Mouse (Mus musculus): ENCODE data around the gene Lpp.
"Not testable (repeated sequence)": the region's sequence is repeated elsewhere in the genome, so short reads cannot be mapped to it uniquely, and the experiment has no call there.

Gene Lpp

DNA sequence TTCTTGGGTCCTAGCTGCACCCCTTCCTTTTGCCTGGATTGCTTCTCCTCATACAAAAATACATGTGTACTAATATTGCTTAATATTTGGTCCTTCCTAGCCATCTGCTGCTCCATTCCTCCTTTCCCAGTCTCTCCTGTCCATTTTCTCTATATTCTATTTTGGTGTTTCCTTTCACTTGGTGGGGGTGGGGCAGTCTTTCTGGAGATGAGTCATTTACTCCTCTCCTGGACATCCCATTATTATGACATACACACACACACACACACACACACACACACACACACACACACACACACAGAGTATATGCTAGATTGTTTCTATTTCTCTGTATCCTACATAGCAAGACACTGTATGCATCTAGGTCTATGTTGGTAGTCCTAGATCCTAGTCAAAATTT, 623.7 kb downstream of the Lpp start:
- DNase-seq = no peak

DNA sequence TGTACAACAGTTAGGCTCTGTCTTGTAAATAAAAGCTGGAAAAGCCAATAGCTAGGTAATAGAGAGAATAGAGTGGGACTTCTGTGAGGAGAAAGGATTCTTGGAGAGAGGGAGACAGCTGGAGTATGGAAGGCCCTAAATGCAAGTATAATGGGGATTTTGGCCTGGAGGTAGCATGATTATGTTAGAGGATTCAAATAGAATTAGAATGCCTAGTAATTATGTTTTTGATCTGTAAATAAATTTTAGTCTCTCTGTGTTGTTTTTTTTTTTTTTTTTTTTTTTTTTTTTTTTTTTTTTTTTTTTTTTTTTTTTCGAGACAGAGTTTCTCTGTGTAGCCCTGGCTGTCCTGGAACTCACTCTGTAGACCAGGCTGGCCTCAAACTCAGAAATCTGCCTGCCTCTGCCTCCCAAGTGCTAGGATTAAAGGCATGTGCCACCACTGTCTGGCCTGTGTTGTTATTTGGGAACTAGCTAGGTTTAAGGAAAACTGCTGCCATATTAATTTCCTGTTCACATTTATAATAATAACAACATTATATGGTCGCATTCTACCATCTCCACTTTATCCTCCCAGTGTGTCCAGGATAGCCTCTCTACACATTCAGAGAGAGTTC, 628.5 kb downstream of the Lpp start:
- not testable (repeated sequence) for DNase-seq

DNA sequence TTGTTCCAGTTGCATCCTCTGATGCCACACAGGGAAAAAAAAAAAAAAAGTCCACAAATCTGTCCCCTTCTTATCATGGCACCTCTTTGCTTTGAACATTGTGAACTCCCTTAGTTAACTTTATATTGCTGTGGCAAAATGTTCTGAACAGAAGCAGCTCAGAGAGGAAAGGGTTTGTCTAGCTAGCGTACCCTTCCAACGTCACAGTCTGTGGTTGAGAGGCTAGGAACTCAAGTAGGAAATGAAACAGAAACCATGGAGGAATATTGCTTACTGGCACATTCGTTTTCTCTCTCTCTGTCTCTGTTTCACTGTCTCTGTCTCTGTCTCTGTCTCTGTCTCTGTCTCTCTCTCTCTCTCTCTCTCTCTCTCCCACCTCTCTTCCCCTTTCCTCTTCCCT, 631.3 kb downstream of the Lpp start:
- no peak for DNase-seq

DNA sequence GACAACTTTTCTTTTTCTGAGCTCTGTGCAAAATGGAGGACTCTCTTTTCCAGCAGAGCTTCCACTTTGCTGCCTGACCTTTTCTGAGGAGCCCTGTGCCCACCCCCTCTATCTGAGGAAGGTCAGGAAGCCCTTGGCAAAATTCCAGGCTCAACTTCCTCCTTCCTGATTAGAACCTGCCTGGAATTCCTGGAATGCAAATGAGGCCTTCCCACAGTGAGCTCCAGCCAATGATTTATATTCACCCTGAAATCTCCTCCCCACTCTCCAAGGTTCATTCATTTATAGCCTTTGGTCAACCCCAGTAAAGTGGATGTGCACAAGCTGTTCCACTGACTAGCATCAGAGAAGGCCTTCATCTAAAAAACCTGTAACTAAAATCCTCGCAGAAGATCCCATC, 632.9 kb downstream of the Lpp start:
- no peak for DNase-seq

DNA sequence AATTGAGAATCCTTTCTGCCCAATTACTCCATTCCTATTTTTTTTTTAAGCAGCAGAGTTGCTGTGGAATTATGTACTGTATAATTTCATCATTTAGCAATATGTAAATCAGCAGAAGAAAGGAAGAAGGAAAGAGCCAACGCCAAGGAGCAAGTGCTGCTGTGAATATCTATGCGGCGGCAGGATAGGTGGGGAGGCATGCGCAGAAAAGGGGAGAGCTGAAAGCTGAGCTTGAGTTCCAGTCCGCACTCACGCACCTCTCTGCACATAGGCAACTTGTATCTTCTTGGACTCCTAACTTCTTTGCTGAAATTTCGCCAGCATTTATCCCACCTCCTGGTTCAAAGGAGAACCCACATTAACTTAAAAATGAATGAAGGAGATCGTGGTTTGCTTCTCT, 636.2 kb downstream of the Lpp start:
- no peak for DNase-seq

DNA sequence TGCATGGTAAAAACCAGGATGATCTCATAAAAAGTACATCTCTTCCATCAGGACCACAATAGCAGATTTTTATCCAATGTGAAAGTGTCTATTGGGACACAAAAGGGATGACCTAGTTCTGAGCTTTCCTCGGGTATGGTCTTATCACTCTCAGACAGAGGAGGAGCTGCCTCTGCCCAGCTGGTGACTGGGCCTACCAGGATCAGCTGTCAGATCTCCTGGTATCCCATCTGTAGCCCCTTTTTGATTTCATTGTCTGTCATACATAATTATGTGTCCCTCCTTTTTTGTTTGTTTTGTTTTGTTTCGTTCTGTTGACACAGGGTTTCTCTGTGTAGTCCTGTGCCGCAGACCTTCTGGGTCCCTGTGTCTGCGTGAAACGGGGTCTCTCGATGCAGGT, 644.1 kb downstream of the Lpp start:
- no peak for DNase-seq

DNA sequence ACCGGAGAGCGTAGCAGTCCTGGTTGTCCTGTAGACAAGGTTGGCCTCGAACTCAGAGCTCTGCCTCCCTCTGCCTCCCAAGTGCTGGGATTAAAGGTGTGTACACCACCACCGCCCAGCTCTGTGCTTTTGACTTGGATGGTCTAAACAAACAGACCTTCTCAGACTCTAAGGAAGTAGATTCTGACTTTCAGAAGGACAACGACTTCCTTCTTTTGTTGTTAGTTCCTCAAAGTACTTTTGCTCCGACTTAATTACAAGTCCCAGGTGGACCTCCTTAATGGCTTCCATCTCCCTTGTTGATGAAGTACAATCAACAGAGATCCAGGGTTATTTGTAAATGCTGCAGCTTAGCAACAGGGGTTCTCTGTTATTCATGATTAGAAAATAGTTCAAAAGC, 645.2 kb downstream of the Lpp start:
- no peak for DNase-seq

DNA sequence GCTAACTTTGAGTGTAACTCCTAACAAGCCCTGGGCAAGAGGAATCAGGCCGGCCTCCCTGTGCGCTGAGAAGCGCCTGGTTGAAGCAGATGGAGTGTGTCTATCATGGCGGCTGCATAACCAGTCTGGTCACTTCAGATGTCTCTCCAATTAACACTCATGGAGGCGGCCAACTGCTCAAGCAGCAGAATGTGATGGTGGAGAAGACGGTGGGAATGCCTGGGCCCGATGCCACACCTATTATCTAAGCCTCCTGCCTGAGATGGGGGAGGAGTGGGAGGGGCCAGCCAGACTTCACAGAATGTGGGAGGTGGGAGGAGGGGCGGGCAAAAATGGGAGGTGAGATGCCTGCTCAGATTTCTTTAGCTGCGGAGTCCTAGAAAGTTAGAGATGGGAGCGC, 646.6 kb downstream of the Lpp start:
- DNase-seq = peak in 1 of 2 experiments; percentile 42

DNA sequence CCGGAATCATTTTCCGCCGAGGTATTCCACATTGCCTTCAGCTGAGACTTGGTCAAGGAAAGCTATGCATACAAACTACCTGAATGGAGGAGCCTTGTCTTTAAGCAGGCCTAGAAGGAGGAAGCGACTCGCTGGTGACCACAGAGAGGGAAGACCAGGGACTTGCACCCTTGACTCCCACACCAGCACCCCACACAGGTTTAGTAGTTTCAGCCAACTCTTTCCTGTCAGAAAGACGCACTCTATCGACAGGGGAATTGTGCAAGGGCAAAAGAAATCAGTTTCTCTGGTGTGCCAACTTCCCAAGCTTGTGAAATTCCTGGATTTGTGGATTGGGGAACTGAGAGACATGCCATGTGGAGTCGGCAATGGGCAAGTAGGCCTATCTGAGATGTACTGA, 647.9 kb downstream of the Lpp start:
- DNase-seq = no peak

DNA sequence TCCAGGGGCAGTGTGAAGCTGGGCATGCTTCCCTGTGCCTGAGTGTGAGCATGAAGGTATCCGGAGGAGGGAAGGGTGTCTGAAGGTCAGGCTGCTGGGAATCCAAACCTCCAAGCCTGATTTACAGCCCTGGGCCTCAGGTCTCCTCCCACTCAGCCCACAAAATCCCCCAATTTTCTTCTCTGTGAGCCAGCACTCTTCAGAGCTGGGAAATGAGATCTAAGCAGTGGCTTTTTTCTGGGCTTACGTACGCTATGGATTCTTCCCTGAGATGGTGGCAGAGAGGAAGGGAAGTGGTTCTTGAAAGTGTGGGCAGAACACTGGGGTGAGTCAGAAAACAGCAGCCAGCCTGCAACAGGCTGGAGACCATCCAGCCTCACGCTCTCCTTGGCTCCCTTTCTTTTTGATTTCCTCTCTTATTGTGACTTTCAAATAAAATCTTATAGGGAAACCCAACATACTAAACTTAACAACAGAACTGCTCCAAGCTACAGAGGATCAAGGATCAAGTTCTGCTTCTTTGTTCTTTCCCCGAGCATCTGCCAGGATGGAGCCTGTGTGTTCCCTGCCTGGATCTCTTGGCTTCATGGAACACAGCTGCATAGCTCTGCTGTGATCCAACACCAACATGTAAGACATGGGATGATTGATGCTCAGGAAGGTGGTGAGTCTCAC, 648.7 kb downstream of the Lpp start:
- no peak for DNase-seq

All from cerebellum, postnatal 25 days (tissue).